Comparison of ENCODE assay signal across 15 mouse cellular contexts in the genomic region with DNA sequence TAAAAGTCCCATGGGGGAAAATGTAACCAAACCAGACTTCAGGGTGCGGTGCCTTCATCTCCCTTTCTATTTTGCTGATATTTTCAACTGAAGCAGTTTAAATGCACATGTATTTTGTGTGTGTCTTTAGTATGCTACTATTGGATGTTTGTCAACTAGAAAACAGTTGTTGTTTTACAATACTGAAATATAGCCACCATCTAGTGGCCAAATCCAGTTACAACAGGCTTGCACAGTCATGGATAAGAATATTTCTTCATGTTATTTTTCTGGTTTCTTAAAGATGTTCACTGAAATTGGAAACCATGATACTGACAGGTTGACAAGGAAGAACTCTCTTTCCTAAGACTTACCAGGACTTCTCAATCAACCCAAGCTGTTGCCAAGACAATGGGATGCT.
DNase-seq lines count a peak whose midpoint lies in the region; ATAC-seq and TF ChIP-seq lines count a peak whose summit lies in the region.
"Had no signal": no experiment of that assay in that cellular context is flagged by ENCODE, and none has a peak within 500 bp of the region (broad histone marks: within the 10 kb centered on the region; RNA-seq: fewer than 3 reads in every experiment).

No protein-coding gene starts in this region.

- no peaks in the 10 kb centered on the region for H3K4me1 ChIP-seq in forebrain, embryonic 14.5 days (ENCODE audit: control insufficient read depth, insufficient read depth, low read length)
- no peaks in the 10 kb centered on the region for H3K4me1 ChIP-seq in forebrain, embryonic 15.5 days
- H3K4me1 ChIP-seq in kidney, postnatal 0 days (replicated peaks; ENCODE audit: insufficient read depth, low read length), result no peaks in the 10 kb centered on the region
- H3K4me1 ChIP-seq in midbrain, embryonic 14.5 days (ENCODE audit: control insufficient read depth, insufficient read depth, low read length), result no peaks in the 10 kb centered on the region
- H3K4me1 ChIP-seq in midbrain, embryonic 13.5 days (replicated peaks), result no peaks in the 10 kb centered on the region
- H3K4me1 ChIP-seq: embryonic facial prominence, embryonic 15.5 days had no signal

- TF ChIP-seq CTCF in kidney, postnatal 0 days (IDR thresholded peaks at IDR 0.05; ENCODE audit: low read depth), result peak; percentile 52

- H3K27ac ChIP-seq in forebrain, embryonic 14.5 days (ENCODE audit: low read depth, low read length), result no peak overlapping the region
- H3K27ac ChIP-seq in forebrain, embryonic 15.5 days (replicated peaks), result no peak overlapping the region
- no peak overlapping the region for H3K27ac ChIP-seq in kidney, postnatal 0 days
- H3K27ac ChIP-seq in midbrain, embryonic 14.5 days (replicated peaks; ENCODE audit: low read depth, low read length), result no peak overlapping the region
- H3K27ac ChIP-seq in midbrain, embryonic 13.5 days, result no peak overlapping the region
- H3K27ac ChIP-seq: embryonic facial prominence, embryonic 15.5 days; macrophage had no signal

- WGBS in forebrain, embryonic 14.5 days, result 89% methylated on average over 1 of the region's 1 CpGs
- 96% methylated on average over 1 of the region's 1 CpGs for WGBS in forebrain, embryonic 15.5 days
- WGBS in kidney, postnatal 0 days, result 97% methylated on average over 1 of the region's 1 CpGs
- 94% methylated on average over 1 of the region's 1 CpGs for WGBS in midbrain, embryonic 14.5 days
- 93% methylated on average over 1 of the region's 1 CpGs for WGBS in midbrain, embryonic 13.5 days

- no peaks in the 10 kb centered on the region for H3K27me3 ChIP-seq in forebrain, embryonic 14.5 days (replicated peaks; ENCODE audit: control insufficient read depth, insufficient read depth, low read length)
- H3K27me3 ChIP-seq in forebrain, embryonic 15.5 days, result no peaks in the 10 kb centered on the region
- no peaks in the 10 kb centered on the region for H3K27me3 ChIP-seq in kidney, postnatal 0 days (ENCODE audit: insufficient read depth, low read length)
- H3K27me3 ChIP-seq in midbrain, embryonic 14.5 days (ENCODE audit: control insufficient read depth, insufficient read depth, low read length), result no peaks in the 10 kb centered on the region
- no peaks in the 10 kb centered on the region for H3K27me3 ChIP-seq in midbrain, embryonic 13.5 days
- H3K27me3 ChIP-seq: embryonic facial prominence, embryonic 15.5 days; Patski had no signal

- H3K4me2 ChIP-seq in forebrain, embryonic 14.5 days (ENCODE audit: low read length), result no peak overlapping the region
- H3K4me2 ChIP-seq in forebrain, embryonic 15.5 days (replicated peaks), result no peak overlapping the region
- H3K4me2 ChIP-seq in kidney, postnatal 0 days (ENCODE audit: low read length), result no peak overlapping the region
- no peak overlapping the region for H3K4me2 ChIP-seq in midbrain, embryonic 14.5 days (ENCODE audit: low read length)
- H3K4me2 ChIP-seq in midbrain, embryonic 13.5 days (replicated peaks), result no peak overlapping the region
- H3K4me2 ChIP-seq: embryonic facial prominence, embryonic 15.5 days had no signal

- intact Hi-C loops in gastrocnemius, postnatal 36 days (cut with DNase I), result no loop called here

- H3K4me3 ChIP-seq in forebrain, embryonic 14.5 days (ENCODE audit: low read depth, low read length), result no peak overlapping the region
- H3K4me3 ChIP-seq in forebrain, embryonic 15.5 days, result no peak overlapping the region
- no peak overlapping the region for H3K4me3 ChIP-seq in kidney, postnatal 0 days (replicated peaks; ENCODE audit: low read depth, low read length)
- H3K4me3 ChIP-seq in midbrain, embryonic 14.5 days (replicated peaks; ENCODE audit: low read depth, low read length), result no peak overlapping the region
- H3K4me3 ChIP-seq in midbrain, embryonic 13.5 days (replicated peaks), result no peak overlapping the region
- H3K4me3 ChIP-seq: embryonic facial prominence, embryonic 15.5 days had no signal

- no peaks in the 10 kb centered on the region for H3K9me3 ChIP-seq in forebrain, embryonic 14.5 days (replicated peaks; ENCODE audit: control insufficient read depth, low read length)
- H3K9me3 ChIP-seq in forebrain, embryonic 15.5 days, result no peaks in the 10 kb centered on the region
- H3K9me3 ChIP-seq in kidney, postnatal 0 days (replicated peaks; ENCODE audit: low read length), result no peaks in the 10 kb centered on the region
- no peaks in the 10 kb centered on the region for H3K9me3 ChIP-seq in midbrain, embryonic 14.5 days (ENCODE audit: control insufficient read depth, low read length)
- H3K9me3 ChIP-seq in midbrain, embryonic 13.5 days, result no peaks in the 10 kb centered on the region
- H3K9me3 ChIP-seq: embryonic facial prominence, embryonic 15.5 days had no signal

- no peaks in the 10 kb centered on the region for H3K36me3 ChIP-seq in forebrain, embryonic 14.5 days (ENCODE audit: control insufficient read depth, insufficient read depth, low read length)
- H3K36me3 ChIP-seq in forebrain, embryonic 15.5 days, result no peaks in the 10 kb centered on the region
- H3K36me3 ChIP-seq in kidney, postnatal 0 days (ENCODE audit: insufficient read depth, low read length), result no peaks in the 10 kb centered on the region
- H3K36me3 ChIP-seq in midbrain, embryonic 14.5 days (ENCODE audit: control insufficient read depth, insufficient read depth, low read length), result no peaks in the 10 kb centered on the region
- H3K36me3 ChIP-seq in midbrain, embryonic 13.5 days, result no peaks in the 10 kb centered on the region
- H3K36me3 ChIP-seq: embryonic facial prominence, embryonic 15.5 days had no signal

- peak; percentile 65 for DNase-seq in forebrain, embryonic 14.5 days (ENCODE audit: low spot score)
- peak; percentile 6 for DNase-seq in kidney, postnatal 0 days (ENCODE audit: low spot score)
- no peak for DNase-seq in kidney, adult 11 months
- DNase-seq in midbrain, embryonic 14.5 days, result peak; percentile 69
- DNase-seq in retina, embryonic 14.5 days (ENCODE audit: low spot score), result peak; percentile 16
- DNase-seq in gastrocnemius, postnatal 36 days, result no peak
- DNase-seq: heart, adult 18-20 months; heart, postnatal 36 days; kidney, adult 2 months; thymus, postnatal 25 days had no signal

- ATAC-seq in forebrain, embryonic 14.5 days, result no peak
- no peak for ATAC-seq in forebrain, embryonic 15.5 days (replicated peaks)
- ATAC-seq in kidney, postnatal 0 days (replicated peaks; ENCODE audit: low FRiP score, low read depth), result no peak
- ATAC-seq in midbrain, embryonic 14.5 days (ENCODE audit: low FRiP score, low TSS enrichment), result no peak
- ATAC-seq in midbrain, embryonic 13.5 days, result no peak
- ATAC-seq: Patski had no signal

- no peak overlapping the region for H3K9ac ChIP-seq in forebrain, embryonic 14.5 days (ENCODE audit: low read length)
- H3K9ac ChIP-seq in forebrain, embryonic 15.5 days (replicated peaks), result no peak overlapping the region
- no peak overlapping the region for H3K9ac ChIP-seq in kidney, postnatal 0 days (ENCODE audit: low read depth, low read length)
- H3K9ac ChIP-seq in midbrain, embryonic 14.5 days (replicated peaks; ENCODE audit: low read length), result no peak overlapping the region
- no peak overlapping the region for H3K9ac ChIP-seq in midbrain, embryonic 13.5 days (replicated peaks)
- H3K9ac ChIP-seq: embryonic facial prominence, embryonic 15.5 days had no signal

Comparison
In these comparisons a context has a peak if more than half of its experiments do, and no peak if none do; other contexts are left out.
1. DNase-seq: peak in forebrain, embryonic 14.5 days (single experiment), kidney, postnatal 0 days (single experiment), midbrain, embryonic 14.5 days (single experiment) and retina, embryonic 14.5 days (single experiment); none in kidney, adult 11 months (single experiment) and gastrocnemius, postnatal 36 days (0 of 2).